Mouse (Mus musculus) heart, embryonic 16.5 days (tissue): ENCODE data around the gene Cnmd. TPM values are rescaled to one million over a fixed set of nuclear protein-coding genes. Genes with fewer than 3 reads are reported as not detected.

Experiments used
- ATAC-seq: fragments of 200-750 bp; cut with Nextera tagmentation; replicated peaks from 2 replicates; pipeline ENCODE4 v1.8.0; 2017; ENCODE audit warnings: moderate number of reproducible peaks; ENCODE audit not compliant: insufficient read depth, low FRiP score; ENCODE audit errors: extremely low read depth
- H3K27ac ChIP-seq: fragments of 300-500 bp; sonication (generic); 2 replicates; pipeline ENCODE4 v1.5.1; 2014; ENCODE audit warnings: mild to moderate bottlenecking, low read length, control low read depth, moderate library complexity
- H3K27me3 ChIP-seq: fragments of 300-500 bp; sonication (generic); 2 replicates; pipeline ENCODE4 v1.6.1; 2014; ENCODE audit warnings: low read length, mixed read lengths; ENCODE audit not compliant: control insufficient read depth, insufficient read depth
- H3K36me3 ChIP-seq: fragments of 300-500 bp; sonication (generic); 2 replicates; pipeline ENCODE4 v1.6.1; 2014; ENCODE audit not compliant: control insufficient read depth, insufficient read depth
- H3K4me1 ChIP-seq: fragments of 300-500 bp; sonication (generic); 2 replicates; pipeline ENCODE4 v1.6.1; 2014; ENCODE audit warnings: low read length, mixed read lengths; ENCODE audit not compliant: control insufficient read depth, insufficient read depth
- H3K4me2 ChIP-seq: fragments of 300-500 bp; sonication (generic); 2 replicates; pipeline ENCODE4 v1.6.1; 2014; ENCODE audit warnings: low read depth, mild to moderate bottlenecking, control low read depth, low read length
- H3K4me3 ChIP-seq: fragments of 300-500 bp; sonication (generic); 2 replicates; pipeline ENCODE4 v1.5.1; 2014; ENCODE audit warnings: mild to moderate bottlenecking, control low read depth, low read length
- H3K9ac ChIP-seq: fragments of 300-500 bp; sonication (generic); 2 replicates; pipeline ENCODE4 v1.6.1; 2014; ENCODE audit warnings: low read length, control low read depth
- H3K9me3 ChIP-seq: fragments of 300-500 bp; sonication (generic); replicated peaks from 2 replicates; pipeline ENCODE4 v1.6.1; 2016; ENCODE audit warnings: low read length; ENCODE audit not compliant: control insufficient read depth
- WGBS: fragments of 180-500 bp; shearing (Covaris S2); extraction: QIAGEN DNeasy Blood & Tissue Kit; methylation state at CpG from one replicate; pipeline ENCODE4 v1.1.7; 2014; 5-methylcytosine and 5-hydroxymethylcytosine counted together
- polyA plus RNA-seq: library from polyadenylated mRNA; unstranded; fragments of >200 nt; fragmentation: Nextera tagmentation; extraction: Ambion mirVana; gene quantifications from 2 replicates; pipeline ENCODE4 v1.2.1, GENCODE M21; 2015

Cnmd gene
- polyA plus RNA-seq, 1 experiment from 2014 or later = 7.1 TPM

DNA sequence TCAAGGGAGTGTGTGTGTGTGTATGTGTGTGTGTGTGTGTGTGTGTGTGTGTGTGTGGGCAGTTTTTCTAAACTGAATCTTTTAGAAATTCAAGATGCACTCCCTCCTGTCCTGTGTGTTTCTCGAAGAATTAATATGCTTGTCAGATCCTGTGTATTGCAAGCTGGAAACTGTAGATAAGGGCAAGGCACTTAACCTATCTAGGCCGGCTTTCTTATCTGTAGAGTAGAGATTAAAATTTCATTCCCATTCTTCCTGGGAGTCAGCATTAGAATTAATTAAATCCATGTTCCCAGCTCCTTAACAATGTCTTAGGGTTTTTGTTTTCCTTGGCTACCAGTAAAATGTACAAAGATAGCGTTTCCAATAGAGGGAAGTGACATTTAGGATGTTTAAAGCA, 40.8 kb downstream of the Cnmd start:
- Histone ChIP-seq H3K36me3 (peaks cover 39% of the 10 kb centered on the region), H3K9me3 (no peaks in the 10 kb centered on the region), H3K27ac (no peak overlapping the region), H3K4me2 (no peak overlapping the region), H3K4me1 (no peaks in the 10 kb centered on the region; the same call in 1 of the 2 replicates), H3K4me3 (no peak overlapping the region), H3K9ac (no peak overlapping the region), H3K27me3 (no peaks in the 10 kb centered on the region)
- WGBS = 35% methylated on average over 3 of the region's 3 CpGs
- ATAC-seq = no peak

DNA sequence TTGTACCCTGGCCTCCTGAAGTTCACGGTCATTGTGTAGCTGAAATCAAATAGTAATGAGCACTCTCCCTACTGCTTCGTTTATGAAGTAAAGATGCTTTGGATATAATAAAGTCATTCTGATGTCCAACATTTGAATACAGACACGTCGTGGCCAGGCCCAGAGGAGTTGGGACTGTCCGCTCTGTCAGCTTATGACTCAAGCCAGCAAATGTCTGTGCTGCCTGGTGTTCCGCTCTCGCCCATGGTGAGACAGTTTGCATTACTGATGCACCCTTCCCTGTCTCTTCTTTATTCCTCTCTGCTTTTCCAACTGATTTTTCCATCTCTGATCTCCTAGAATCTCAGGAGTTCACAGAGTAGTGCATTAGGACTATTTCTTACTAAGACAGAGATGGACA, 42.2 kb downstream of the Cnmd start:
- no peak overlapping the region for H3K27ac ChIP-seq
- no peaks in the 10 kb centered on the region for H3K27me3 ChIP-seq
- no peaks in the 10 kb centered on the region; the same call in 1 of the 2 replicates for H3K4me1 ChIP-seq
- no peak overlapping the region for H3K9ac ChIP-seq
- H3K4me3 ChIP-seq = no peak overlapping the region
- ATAC-seq = no peak
- H3K9me3 ChIP-seq = no peaks in the 10 kb centered on the region
- peaks cover 33% of the 10 kb centered on the region for H3K36me3 ChIP-seq
- 91% methylated on average over 7 of the region's 7 CpGs for WGBS
- no peak overlapping the region for H3K4me2 ChIP-seq

DNA sequence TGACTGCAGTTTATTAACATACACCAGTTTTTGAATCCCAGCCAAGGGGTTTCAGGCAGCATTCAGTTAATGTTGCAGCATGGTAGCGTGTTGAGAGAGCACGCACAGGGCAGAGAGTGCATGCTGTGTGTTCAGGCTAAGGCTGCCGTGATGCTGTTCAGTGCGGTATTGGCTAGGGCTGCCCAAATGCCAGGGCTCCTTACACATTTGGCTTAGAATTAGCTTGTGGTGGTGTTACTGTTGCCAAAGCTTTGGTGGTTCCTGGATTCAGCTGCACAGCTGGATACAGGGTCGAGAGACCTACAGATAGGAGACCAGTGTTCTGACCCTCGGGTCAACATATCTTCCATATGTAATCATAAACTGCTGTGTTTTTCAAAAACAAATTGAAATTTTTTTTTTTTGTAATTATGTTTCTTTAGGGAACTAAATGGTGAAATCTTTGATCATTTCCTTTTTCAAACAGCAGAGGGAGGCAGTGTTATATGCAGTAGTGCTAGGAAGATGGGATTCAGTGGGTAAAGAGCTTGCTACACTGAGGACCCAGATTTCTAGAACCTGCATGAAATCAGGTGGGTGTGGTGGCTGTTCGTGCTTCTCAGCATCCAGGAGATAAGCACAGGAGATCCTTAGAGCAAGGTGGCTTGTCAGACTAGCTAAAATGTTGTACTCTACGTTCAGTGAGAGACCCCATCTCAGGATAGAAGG, 44.7 kb downstream of the Cnmd start:
- Histone ChIP-seq H3K4me3 (no peak overlapping the region), H3K4me1 (no peaks in the 10 kb centered on the region; the same call in 1 of the 2 replicates), H3K36me3 (peaks cover 39% of the 10 kb centered on the region), H3K9ac (no peak overlapping the region), H3K4me2 (no peak overlapping the region), H3K9me3 (no peaks in the 10 kb centered on the region), H3K27ac (no peak overlapping the region), H3K27me3 (no peaks in the 10 kb centered on the region)
- ATAC-seq = no peak
- WGBS = 83% methylated on average over 8 of the region's 8 CpGs

DNA sequence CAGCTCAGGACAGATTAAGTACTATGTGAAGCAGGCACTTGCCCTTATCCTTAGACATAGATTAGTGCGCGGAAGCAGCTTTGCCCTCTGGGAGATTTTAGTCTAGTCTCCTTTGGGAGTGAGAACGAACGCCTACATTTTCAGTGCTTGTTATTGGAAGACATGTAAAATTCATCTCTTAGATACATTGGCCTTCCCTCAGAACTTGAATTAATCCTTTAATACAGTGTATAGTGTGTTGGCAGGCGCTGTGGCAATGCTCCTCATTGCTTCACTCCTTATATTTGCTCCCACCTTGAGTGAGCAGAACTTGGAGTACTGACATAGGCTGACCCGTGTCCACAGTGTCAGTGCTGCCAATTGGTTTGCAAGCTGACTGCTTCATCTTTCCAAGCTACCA, 53.7 kb downstream of the Cnmd start:
- Histone ChIP-seq H3K9ac (no peak overlapping the region), H3K27me3 (no peaks in the 10 kb centered on the region), H3K9me3 (no peaks in the 10 kb centered on the region), H3K36me3 (peaks cover 52% of the 10 kb centered on the region), H3K4me1 (no peaks in the 10 kb centered on the region), H3K27ac (no peak overlapping the region), H3K4me2 (no peak overlapping the region), H3K4me3 (no peak overlapping the region)
- no peak for ATAC-seq
- 91% methylated on average over 6 of the region's 6 CpGs for WGBS

DNA sequence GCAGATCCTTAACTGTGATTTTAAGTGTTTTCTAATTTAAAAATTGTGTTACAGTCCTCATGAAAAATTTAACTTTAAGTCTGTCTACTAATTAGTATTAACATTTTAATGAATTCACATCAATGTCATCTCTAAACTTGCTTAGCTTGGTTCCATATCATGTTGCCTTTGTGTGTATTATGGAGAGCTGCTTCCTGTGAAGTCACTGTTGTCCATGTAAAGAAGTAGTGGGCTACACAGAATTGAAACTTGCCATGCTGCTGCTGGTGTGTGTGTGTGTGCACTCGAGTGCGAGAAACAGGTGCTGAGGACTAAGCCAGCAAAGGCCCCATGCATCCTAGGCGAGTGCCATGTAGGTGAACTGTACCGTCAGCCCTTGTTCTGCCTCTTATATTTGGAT, 54.6 kb downstream of the Cnmd start:
- WGBS = 97% methylated on average over 4 of the region's 4 CpGs
- no peak overlapping the region for H3K4me2 ChIP-seq
- ATAC-seq = no peak
- no peaks in the 10 kb centered on the region for H3K27me3 ChIP-seq
- H3K36me3 ChIP-seq = peaks cover 52% of the 10 kb centered on the region
- H3K27ac ChIP-seq = no peak overlapping the region
- H3K9me3 ChIP-seq = no peaks in the 10 kb centered on the region
- H3K4me1 ChIP-seq = no peaks in the 10 kb centered on the region
- H3K9ac ChIP-seq = no peak overlapping the region
- no peak overlapping the region for H3K4me3 ChIP-seq

DNA sequence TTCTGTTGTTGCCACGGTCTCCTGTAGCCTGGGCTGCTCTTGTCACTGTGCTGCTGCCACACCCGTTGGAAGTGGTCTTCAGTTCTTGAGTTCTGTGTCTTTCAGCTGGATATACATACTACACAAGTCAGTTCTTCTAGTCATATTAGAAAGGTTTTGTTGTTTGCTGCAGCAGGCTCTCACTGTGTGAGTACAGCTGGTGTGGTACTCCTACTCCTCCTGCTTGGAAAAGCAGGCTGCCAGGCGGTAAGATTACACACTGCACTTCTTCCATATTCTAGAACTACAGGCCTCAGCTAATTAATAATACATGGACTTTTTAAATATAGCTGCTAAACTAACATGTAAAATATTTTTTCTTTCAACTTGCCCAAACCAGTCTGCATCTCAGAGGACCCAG, 55.1 kb downstream of the Cnmd start:
- H3K27me3 ChIP-seq = no peaks in the 10 kb centered on the region
- H3K36me3 ChIP-seq = peaks cover 50% of the 10 kb centered on the region
- H3K9me3 ChIP-seq = no peaks in the 10 kb centered on the region
- H3K27ac ChIP-seq = no peak overlapping the region
- WGBS = 89% methylated on average over 3 of the region's 3 CpGs
- H3K4me1 ChIP-seq = no peaks in the 10 kb centered on the region
- H3K4me2 ChIP-seq = no peak overlapping the region
- H3K9ac ChIP-seq = no peak overlapping the region
- no peak overlapping the region for H3K4me3 ChIP-seq
- ATAC-seq = no peak

DNA sequence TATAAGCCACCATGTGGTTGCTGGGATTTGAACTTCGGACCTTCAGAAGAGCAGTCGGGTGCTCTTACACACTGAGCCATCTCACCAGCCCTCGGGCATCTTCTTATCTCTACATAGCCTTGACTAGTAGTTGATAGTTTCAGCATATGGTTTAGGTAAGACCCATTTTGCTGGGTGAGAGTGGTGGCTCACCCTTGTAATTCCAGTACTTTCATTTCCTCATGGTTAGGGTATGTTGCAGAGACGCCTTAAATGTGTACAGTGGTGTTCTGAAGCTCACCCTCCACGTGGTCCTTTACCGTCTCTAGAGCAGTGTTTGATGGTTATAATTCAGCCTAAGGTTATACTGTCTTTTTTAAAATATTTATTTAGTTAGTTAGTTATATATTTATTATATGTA, 55.6 kb downstream of the Cnmd start:
- no peak for ATAC-seq
- peaks cover 48% of the 10 kb centered on the region for H3K36me3 ChIP-seq

DNA sequence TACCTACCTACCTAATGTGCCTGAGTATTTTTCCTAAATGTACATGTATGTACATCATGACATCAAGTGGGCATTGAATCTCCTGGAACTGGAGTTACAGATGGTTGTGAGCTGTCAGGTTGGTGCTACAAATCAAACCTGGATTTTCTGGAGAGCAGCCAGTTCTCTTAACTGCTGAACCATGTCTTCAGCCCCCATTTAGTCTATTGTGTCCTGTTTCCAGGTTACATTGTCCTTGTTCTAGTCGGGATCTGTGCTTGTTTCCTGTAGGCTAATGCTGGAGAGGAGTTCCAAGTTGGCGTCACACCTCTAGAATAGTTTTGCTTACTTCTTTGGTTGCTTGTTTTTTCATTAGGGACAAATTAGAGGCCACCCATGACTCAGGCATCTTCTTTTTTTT, 56.1 kb downstream of the Cnmd start:
- no peak overlapping the region for H3K4me2 ChIP-seq
- H3K36me3 ChIP-seq = peaks cover 45% of the 10 kb centered on the region
- no peaks in the 10 kb centered on the region for H3K4me1 ChIP-seq
- WGBS = 74% methylated on average over 2 of the region's 2 CpGs
- H3K9ac ChIP-seq = no peak overlapping the region
- no peak overlapping the region for H3K27ac ChIP-seq
- no peak for ATAC-seq
- H3K27me3 ChIP-seq = no peaks in the 10 kb centered on the region
- no peak overlapping the region for H3K4me3 ChIP-seq
- no peaks in the 10 kb centered on the region for H3K9me3 ChIP-seq

More for the DNA sequence above, 55.6 kb downstream of the Cnmd start:
- Histone ChIP-seq H3K4me2 (no peak overlapping the region), H3K4me3 (no peak overlapping the region), H3K27me3 (no peaks in the 10 kb centered on the region), H3K4me1 (no peaks in the 10 kb centered on the region), H3K9me3 (no peaks in the 10 kb centered on the region), H3K27ac (no peak overlapping the region), H3K9ac (no peak overlapping the region)
- WGBS = 90% methylated on average over 6 of the region's 6 CpGs

DNA sequence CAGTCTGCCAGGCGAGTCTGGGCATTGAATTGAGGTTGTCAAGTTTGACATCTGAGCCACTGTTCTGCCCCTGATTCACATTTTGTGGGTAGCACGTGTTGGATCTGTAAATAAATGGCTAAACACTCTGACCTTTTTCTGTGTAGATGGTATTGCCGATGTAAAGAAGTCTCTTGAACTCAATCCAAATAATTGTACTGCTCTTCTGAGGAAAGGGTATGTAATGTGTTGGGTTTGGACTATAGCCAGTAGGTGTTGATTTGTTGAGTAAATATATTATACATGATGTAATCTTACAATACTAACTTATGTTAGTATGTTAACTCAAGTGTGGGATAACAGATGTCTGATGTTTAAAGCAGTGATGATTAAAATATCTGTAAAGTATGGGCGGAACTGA, 65.4 kb downstream of the Cnmd start:
- Histone ChIP-seq H3K27ac (no peak overlapping the region), H3K9me3 (no peaks in the 10 kb centered on the region), H3K36me3 (peaks cover 19% of the 10 kb centered on the region), H3K4me1 (no peaks in the 10 kb centered on the region), H3K4me2 (no peak overlapping the region), H3K4me3 (no peak overlapping the region), H3K9ac (no peak overlapping the region), H3K27me3 (no peaks in the 10 kb centered on the region)
- no peak for ATAC-seq
- 50% methylated on average over 4 of the region's 4 CpGs for WGBS
